Mouse (Mus musculus): ENCODE measurements around the gene Klk8. TPM values are rescaled to one million over a fixed set of nuclear protein-coding genes. Genes with fewer than 3 reads are reported as not detected.

Gene Klk8
- polyA plus RNA-seq (2014; fragmentation: Nextera tagmentation; extraction: Ambion mirVana): 25.7 and 27.4 TPM in 2 replicates

DNA sequence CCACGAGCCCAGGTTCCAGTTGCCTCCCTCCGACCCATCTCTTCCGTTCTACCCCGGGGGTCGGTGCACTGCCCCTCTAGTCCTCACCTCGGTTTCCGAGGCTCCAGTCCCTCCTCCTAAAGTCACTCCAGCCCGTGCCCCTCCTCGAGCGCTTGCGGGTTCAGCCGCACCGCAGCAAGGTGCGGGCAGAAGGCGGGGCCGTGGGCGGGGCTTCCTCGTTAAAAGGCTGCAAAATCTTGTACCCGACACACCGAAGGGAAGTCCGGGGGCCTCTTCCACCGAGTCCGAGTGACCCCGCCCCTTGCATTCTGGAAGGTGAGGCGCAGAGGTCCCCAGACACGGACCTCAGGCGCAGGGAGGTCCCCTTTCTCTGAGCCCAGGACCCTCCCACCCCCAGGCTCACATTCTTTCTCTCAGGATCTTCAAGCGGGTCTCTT lies at the start of gene Klk8:
Gene Klk8 (plus strand): TSS at position 245 of the 437 bp plus-strand sequence.
- peak within 1 kb of the TSS; percentile 51 for H3K4me3 ChIP-seq (ENCODE audit: low read depth, low read length)
- peaks cover 16% of the 10 kb centered on the region for H3K27me3 ChIP-seq (replicated peaks; ENCODE audit: control insufficient read depth, insufficient read depth, low read length)
- no peaks in the 10 kb centered on the region for H3K36me3 ChIP-seq (ENCODE audit: control insufficient read depth, insufficient read depth, low read length)
- peak within 1 kb of the TSS; percentile 78 for H3K4me2 ChIP-seq (ENCODE audit: low read depth, low read length)
- H3K27ac ChIP-seq (replicated peaks; ENCODE audit: low read depth, low read length): no peak within 1 kb of the TSS
- ATAC-seq (ENCODE audit: low read depth): peak; percentile 51; the same call in 1 of the 2 replicates
- no peaks in the 10 kb centered on the region for H3K4me1 ChIP-seq (ENCODE audit: control insufficient read depth, insufficient read depth, low read length)
- H3K9ac ChIP-seq (ENCODE audit: low read depth, low read length): peak within 1 kb of the TSS; percentile 51
- WGBS: 0% methylated on average over 26 of the region's 28 CpGs
- DNase-seq (ENCODE audit: low spot score): peak; percentile 17
- H3K9me3 ChIP-seq (ENCODE audit: control insufficient read depth, low read length): no peaks in the 10 kb centered on the region

GRCm38 (mm10) chr7:43747788-43748187 lies 49.6 kb upstream of the Klk8 start:
- H3K4me3 ChIP-seq (ENCODE audit: low read depth, low read length): no peak overlapping the region
- WGBS: 65% methylated on average over 1 of the region's 1 CpGs
- H3K4me1 ChIP-seq (ENCODE audit: control insufficient read depth, insufficient read depth, low read length): no peaks in the 10 kb centered on the region
- no peak overlapping the region for H3K27ac ChIP-seq (replicated peaks; ENCODE audit: low read depth, low read length)
- ATAC-seq (ENCODE audit: low read depth) (no peak), DNase-seq (ENCODE audit: low spot score) (peak; percentile 5)
- no peaks in the 10 kb centered on the region for H3K36me3 ChIP-seq (ENCODE audit: control insufficient read depth, insufficient read depth, low read length)
- H3K9ac ChIP-seq (ENCODE audit: low read depth, low read length): no peak overlapping the region
- no peak overlapping the region for H3K4me2 ChIP-seq (ENCODE audit: low read depth, low read length)
- no peaks in the 10 kb centered on the region for H3K27me3 ChIP-seq (replicated peaks; ENCODE audit: control insufficient read depth, insufficient read depth, low read length)
- no peaks in the 10 kb centered on the region for H3K9me3 ChIP-seq (ENCODE audit: control insufficient read depth, low read length)

GRCm38 (mm10) chr7:43752806-43753205 lies 44.6 kb upstream of the Klk8 start:
- H3K4me3 ChIP-seq (ENCODE audit: low read depth, low read length): no peak overlapping the region
- WGBS: 70% methylated on average over 2 of the region's 2 CpGs
- no peaks in the 10 kb centered on the region for H3K36me3 ChIP-seq (ENCODE audit: control insufficient read depth, insufficient read depth, low read length)
- ATAC-seq (ENCODE audit: low read depth) (no peak), DNase-seq (ENCODE audit: low spot score) (no peak)
- H3K4me1 ChIP-seq (ENCODE audit: control insufficient read depth, insufficient read depth, low read length): no peaks in the 10 kb centered on the region
- no peak overlapping the region for H3K9ac ChIP-seq (ENCODE audit: low read depth, low read length)
- no peak overlapping the region for H3K27ac ChIP-seq (replicated peaks; ENCODE audit: low read depth, low read length)
- no peaks in the 10 kb centered on the region for H3K27me3 ChIP-seq (replicated peaks; ENCODE audit: control insufficient read depth, insufficient read depth, low read length)
- no peak overlapping the region for H3K4me2 ChIP-seq (ENCODE audit: low read depth, low read length)
- H3K9me3 ChIP-seq (ENCODE audit: control insufficient read depth, low read length): no peaks in the 10 kb centered on the region

DNA sequence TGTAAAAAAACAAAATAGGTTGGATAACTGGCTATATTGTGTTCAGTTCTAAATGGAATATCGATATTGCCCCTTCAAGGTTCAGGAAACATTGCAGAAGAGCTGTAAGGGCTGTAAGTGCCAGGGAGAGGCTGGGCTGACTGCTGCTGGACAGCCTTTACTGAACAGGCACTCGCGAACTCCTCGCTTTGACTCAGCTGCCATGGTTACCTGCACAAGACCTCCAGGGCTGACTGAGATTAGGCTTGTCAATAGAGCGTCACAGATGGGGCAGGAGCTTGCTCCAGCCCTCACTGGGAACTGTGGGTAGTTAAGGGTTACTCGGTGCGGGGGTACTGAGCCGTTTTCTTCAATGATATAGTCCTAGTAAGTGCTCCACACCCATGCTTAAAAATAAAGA lies 30.9 kb upstream of the Klk8 start:
- ATAC-seq (ENCODE audit: low read depth): no peak
- H3K9me3 ChIP-seq (ENCODE audit: control insufficient read depth, low read length): no peaks in the 10 kb centered on the region
- H3K4me2 ChIP-seq (ENCODE audit: low read depth, low read length): no peak overlapping the region
- 51% methylated on average over 8 of the region's 8 CpGs for WGBS
- no peak overlapping the region for H3K4me3 ChIP-seq (ENCODE audit: low read depth, low read length)
- DNase-seq (ENCODE audit: low spot score): no peak
- no peak overlapping the region for H3K27ac ChIP-seq (replicated peaks; ENCODE audit: low read depth, low read length)
- no peaks in the 10 kb centered on the region for H3K36me3 ChIP-seq (ENCODE audit: control insufficient read depth, insufficient read depth, low read length)
- H3K9ac ChIP-seq (ENCODE audit: low read depth, low read length): no peak overlapping the region
- H3K27me3 ChIP-seq (replicated peaks; ENCODE audit: control insufficient read depth, insufficient read depth, low read length): no peaks in the 10 kb centered on the region
- no peaks in the 10 kb centered on the region for H3K4me1 ChIP-seq (ENCODE audit: control insufficient read depth, insufficient read depth, low read length)

DNA sequence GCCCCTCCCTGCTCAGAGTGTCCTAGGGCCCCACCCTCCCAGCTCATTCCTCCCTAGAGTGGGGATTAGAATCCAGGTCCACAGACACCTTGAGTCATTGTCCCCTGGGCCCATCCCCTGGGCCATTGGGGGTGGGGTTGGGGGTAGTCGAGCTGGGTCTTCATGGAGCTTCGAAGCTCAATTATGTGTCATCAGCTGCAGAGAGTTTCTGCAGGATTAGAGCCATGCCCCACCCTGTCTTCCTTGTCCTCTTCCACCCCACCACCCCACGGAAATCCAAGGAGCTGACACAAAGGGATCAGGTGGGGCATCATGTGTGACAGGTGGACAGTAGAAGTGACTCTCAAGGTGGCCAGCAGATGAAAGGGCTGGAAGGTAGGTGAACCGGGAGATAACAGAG lies 28.8 kb upstream of the Klk8 start, which contains the start of gene Klk12:
Gene Klk12 (plus strand): TSS at position 301 of the 400 bp plus-strand sequence.
- ATAC-seq (ENCODE audit: low read depth) (peak; percentile 12; the same call in 1 of the 2 replicates), DNase-seq (ENCODE audit: low spot score) (no peak)
- H3K27ac ChIP-seq (replicated peaks; ENCODE audit: low read depth, low read length): no peak within 1 kb of the TSS
- H3K9me3 ChIP-seq (ENCODE audit: control insufficient read depth, low read length): no peaks in the 10 kb centered on the region
- no peak within 1 kb of the TSS for H3K4me3 ChIP-seq (ENCODE audit: low read depth, low read length)
- no peaks in the 10 kb centered on the region for H3K27me3 ChIP-seq (replicated peaks; ENCODE audit: control insufficient read depth, insufficient read depth, low read length)
- H3K9ac ChIP-seq (ENCODE audit: low read depth, low read length): no peak within 1 kb of the TSS
- H3K4me2 ChIP-seq (ENCODE audit: low read depth, low read length): no peak within 1 kb of the TSS
- WGBS: 74% methylated on average over 4 of the region's 4 CpGs
- no peaks in the 10 kb centered on the region for H3K36me3 ChIP-seq (ENCODE audit: control insufficient read depth, insufficient read depth, low read length)
- no peaks in the 10 kb centered on the region for H3K4me1 ChIP-seq (ENCODE audit: control insufficient read depth, insufficient read depth, low read length)

DNA sequence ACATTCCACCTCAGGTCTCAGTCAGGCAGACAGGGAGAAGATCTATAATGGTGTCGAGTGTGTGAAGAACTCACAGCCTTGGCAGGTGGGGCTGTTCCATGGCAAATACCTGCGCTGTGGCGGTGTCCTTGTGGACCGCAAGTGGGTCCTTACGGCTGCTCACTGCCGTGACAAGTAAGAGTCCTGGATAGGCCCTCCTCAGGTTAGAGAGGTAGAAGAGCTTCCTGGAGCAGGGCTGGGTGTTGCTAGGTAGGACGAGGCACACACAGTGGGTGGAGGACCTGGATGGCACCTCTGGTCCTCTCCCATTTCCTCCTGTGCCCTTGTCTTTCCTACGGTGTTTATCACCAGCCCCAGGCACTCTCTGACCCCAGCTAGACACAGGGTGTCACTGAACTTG lies 27.7 kb upstream of the Klk8 start:
- ATAC-seq (ENCODE audit: low read depth): no peak

GRCm38 (mm10) chr7:43770701-43771100 lies 26.7 kb upstream of the Klk8 start:
- 0 out of 2 replicates have a peak, but pooled peaks cover 2% of the 10 kb centered on the region for H3K4me1 ChIP-seq (ENCODE audit: control insufficient read depth, insufficient read depth, low read length)
- no peak overlapping the region for H3K4me2 ChIP-seq (ENCODE audit: low read depth, low read length)
- no peaks in the 10 kb centered on the region for H3K9me3 ChIP-seq (ENCODE audit: control insufficient read depth, low read length)
- ATAC-seq (ENCODE audit: low read depth) (no peak), DNase-seq (ENCODE audit: low spot score) (no peak)
- H3K9ac ChIP-seq (ENCODE audit: low read depth, low read length): no peak overlapping the region
- H3K36me3 ChIP-seq (ENCODE audit: control insufficient read depth, insufficient read depth, low read length): no peaks in the 10 kb centered on the region
- H3K27ac ChIP-seq (replicated peaks; ENCODE audit: low read depth, low read length): no peak overlapping the region
- H3K4me3 ChIP-seq (ENCODE audit: low read depth, low read length): no peak overlapping the region
- 96% methylated on average over 10 of the region's 10 CpGs for WGBS
- no peaks in the 10 kb centered on the region for H3K27me3 ChIP-seq (replicated peaks; ENCODE audit: control insufficient read depth, insufficient read depth, low read length)

More for the DNA sequence above, 27.7 kb upstream of the Klk8 start:
- Histone ChIP-seq H3K9ac (ENCODE audit: low read depth, low read length) (no peak overlapping the region), H3K9me3 (ENCODE audit: control insufficient read depth, low read length) (no peaks in the 10 kb centered on the region), H3K36me3 (ENCODE audit: control insufficient read depth, insufficient read depth, low read length) (no peaks in the 10 kb centered on the region), H3K27me3 (replicated peaks; ENCODE audit: control insufficient read depth, insufficient read depth, low read length) (no peaks in the 10 kb centered on the region), H3K4me1 (ENCODE audit: control insufficient read depth, insufficient read depth, low read length) (0 out of 2 replicates have a peak, but pooled peaks cover under 1% of the 10 kb centered on the region), H3K27ac (replicated peaks; ENCODE audit: low read depth, low read length) (no peak overlapping the region), H3K4me3 (ENCODE audit: low read depth, low read length) (no peak overlapping the region), H3K4me2 (ENCODE audit: low read depth, low read length) (no peak overlapping the region)
- WGBS: 88% methylated on average over 8 of the region's 8 CpGs
- DNase-seq (ENCODE audit: low spot score): no peak

- Histone ChIP-seq H3K4me3 (ENCODE audit: low read depth, low read length) (no peak overlapping the region), H3K36me3 (ENCODE audit: control insufficient read depth, insufficient read depth, low read length) (no peaks in the 10 kb centered on the region), H3K27me3 (replicated peaks; ENCODE audit: control insufficient read depth, insufficient read depth, low read length) (no peaks in the 10 kb centered on the region), H3K9me3 (ENCODE audit: control insufficient read depth, low read length) (no peaks in the 10 kb centered on the region), H3K4me2 (ENCODE audit: low read depth, low read length) (no peak overlapping the region), H3K4me1 (ENCODE audit: control insufficient read depth, insufficient read depth, low read length) (0 out of 2 replicates have a peak, but pooled peaks cover 2% of the 10 kb centered on the region), H3K27ac (replicated peaks; ENCODE audit: low read depth, low read length) (no peak overlapping the region), H3K9ac (ENCODE audit: low read depth, low read length) (no peak overlapping the region)
- ATAC-seq (ENCODE audit: low read depth) (no peak), DNase-seq (ENCODE audit: low spot score) (no peak)
- 93% methylated on average over 6 of the region's 6 CpGs for WGBS
Measured at GRCm38 (mm10) chr7:43771916-43772315, 25.5 kb upstream of the Klk8 start.

DNA sequence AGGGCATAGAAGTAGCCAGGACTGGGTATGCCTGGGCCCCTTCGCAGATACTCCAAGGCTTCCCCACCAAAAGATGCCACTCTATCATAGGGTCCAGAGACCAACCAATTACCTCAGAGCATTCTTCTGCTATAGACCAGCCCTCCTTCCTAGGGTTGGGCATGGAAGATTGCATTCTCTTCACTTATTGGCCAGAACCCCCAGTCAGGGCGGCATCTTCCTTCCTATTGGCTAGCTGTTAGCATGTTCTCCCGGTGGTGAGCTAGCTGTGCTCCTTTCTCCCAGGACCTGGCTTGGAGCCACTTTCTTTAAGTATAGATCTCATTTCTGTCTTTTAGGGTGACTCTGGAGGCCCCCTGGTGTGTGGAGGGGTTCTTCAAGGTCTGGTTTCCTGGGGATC lies 24.5 kb upstream of the Klk8 start:
- Histone ChIP-seq H3K4me1 (ENCODE audit: control insufficient read depth, insufficient read depth, low read length) (0 out of 2 replicates have a peak, but pooled peaks cover 2% of the 10 kb centered on the region), H3K9ac (ENCODE audit: low read depth, low read length) (no peak overlapping the region), H3K36me3 (ENCODE audit: control insufficient read depth, insufficient read depth, low read length) (no peaks in the 10 kb centered on the region), H3K27me3 (replicated peaks; ENCODE audit: control insufficient read depth, insufficient read depth, low read length) (no peaks in the 10 kb centered on the region), H3K4me3 (ENCODE audit: low read depth, low read length) (no peak overlapping the region), H3K4me2 (ENCODE audit: low read depth, low read length) (no peak overlapping the region), H3K27ac (replicated peaks; ENCODE audit: low read depth, low read length) (no peak overlapping the region), H3K9me3 (ENCODE audit: control insufficient read depth, low read length) (no peaks in the 10 kb centered on the region)
- ATAC-seq (ENCODE audit: low read depth) (no peak), DNase-seq (ENCODE audit: low spot score) (no peak)
- 76% methylated on average over 3 of the region's 3 CpGs for WGBS

Measured in embryonic facial prominence, embryonic 14.5 days (tissue).